Mouse (Mus musculus) forebrain, embryonic 13.5 days (tissue): ENCODE measurements around the gene Lrrc10. TPM values are rescaled to one million over a fixed set of nuclear protein-coding genes. Genes with fewer than 3 reads are reported as not detected.

Experiments used
- ATAC-seq: fragments of 200-750 bp; cut with Nextera tagmentation; 2 replicates; pipeline ENCODE4 v1.8.0; 2017
- H3K27ac ChIP-seq: fragments of 300-500 bp; sonication (generic); 2 replicates; pipeline ENCODE4 v1.5.1; 2015; ENCODE audit warnings: inconsistent platforms, mild to moderate bottlenecking, moderate library complexity
- H3K27me3 ChIP-seq: fragments of 300-500 bp; sonication (generic); 2 replicates; pipeline ENCODE4 v1.6.1; 2015; ENCODE audit warnings: mild to moderate bottlenecking, inconsistent platforms
- H3K36me3 ChIP-seq: fragments of 300-500 bp; sonication (generic); 2 replicates; pipeline ENCODE4 v1.6.1; 2015; ENCODE audit warnings: mild to moderate bottlenecking, inconsistent platforms; ENCODE audit not compliant: poor library complexity, severe bottlenecking
- H3K4me1 ChIP-seq: fragments of 300-500 bp; sonication (generic); 2 replicates; pipeline ENCODE4 v1.6.1; 2015; ENCODE audit warnings: inconsistent platforms
- H3K4me2 ChIP-seq: fragments of 300-500 bp; sonication (generic); 2 replicates; pipeline ENCODE4 v1.6.1; 2015; ENCODE audit warnings: inconsistent platforms, mild to moderate bottlenecking, moderate library complexity
- H3K4me3 ChIP-seq: fragments of 300-500 bp; sonication (generic); 2 replicates; pipeline ENCODE4 v1.5.1; 2015; ENCODE audit warnings: mild to moderate bottlenecking, inconsistent platforms
- H3K9ac ChIP-seq: fragments of 300-500 bp; sonication (generic); 2 replicates; pipeline ENCODE4 v1.6.1; 2015; ENCODE audit warnings: mild to moderate bottlenecking, inconsistent platforms
- H3K9me3 ChIP-seq: fragments of 300-500 bp; sonication (generic); replicated peaks from 2 replicates; pipeline ENCODE4 v1.6.1; 2016; ENCODE audit warnings: inconsistent platforms
- WGBS: fragments of 180-500 bp; shearing (Covaris S2); methylation state at CpG from one replicate; pipeline ENCODE4 v1.1.7; 2015; 5-methylcytosine and 5-hydroxymethylcytosine counted together
- polyA plus RNA-seq: library from polyadenylated mRNA; unstranded; fragments of >200 nt; fragmentation: Nextera tagmentation; extraction: Ambion mirVana; gene quantifications from 2 replicates; pipeline ENCODE4 v1.2.1, GENCODE M21; 2015

The Lrrc10 gene
- polyA plus RNA-seq, 1 experiment from 2014 or later, result not detected

- H3K27ac ChIP-seq, result no peak overlapping the region
- ATAC-seq, result no peak
- H3K4me3 ChIP-seq, result no peak overlapping the region
- H3K27me3 ChIP-seq, result no peaks in the 10 kb centered on the region
- peaks cover 98% of the 10 kb centered on the region for H3K36me3 ChIP-seq
- 91% methylated on average over 4 of the region's 4 CpGs for WGBS
- no peak overlapping the region for H3K9ac ChIP-seq
- no peak overlapping the region for H3K4me2 ChIP-seq
- H3K9me3 ChIP-seq, result no peaks in the 10 kb centered on the region
- H3K4me1 ChIP-seq, result 0 out of 2 replicates have a peak, but pooled peaks cover 4% of the 10 kb centered on the region
Measured at GRCm38 (mm10) chr10:117055668-117056067, 10.5 kb downstream of the Lrrc10 start.

GRCm38 (mm10) chr10:117062894-117063253 is 17.7 kb downstream of the Lrrc10 start:
- H3K27ac ChIP-seq, result peak overlapping the region; percentile 76; the same call in 1 of the 2 replicates
- ATAC-seq, result no peak

GRCm38 (mm10) chr10:117063254-117064021 is 18.3 kb downstream of the Lrrc10 start, which contains the start of gene Cct2:
Gene Cct2 (minus strand): TSS chr10:117063814.
- peak within 1 kb of the TSS; percentile 79 for H3K9ac ChIP-seq
- H3K4me2 ChIP-seq, result peak within 1 kb of the TSS; percentile 83
- H3K27me3 ChIP-seq, result no peaks in the 10 kb centered on the region
- H3K4me1 ChIP-seq, result peaks cover 10% of the 10 kb centered on the region
- H3K9me3 ChIP-seq, result no peaks in the 10 kb centered on the region
- H3K36me3 ChIP-seq, result peaks cover 37% of the 10 kb centered on the region
- peak within 1 kb of the TSS; percentile 92 for H3K4me3 ChIP-seq
- under 1% methylated on average over 67 of the region's 68 CpGs for WGBS
- H3K27ac ChIP-seq, result peak within 1 kb of the TSS; percentile 76
- ATAC-seq, result peak; percentile 95

More at GRCm38 (mm10) chr10:117062894-117063253, 17.7 kb downstream of the Lrrc10 start:
- no peaks in the 10 kb centered on the region for H3K9me3 ChIP-seq
- H3K27me3 ChIP-seq, result no peaks in the 10 kb centered on the region
- 5% methylated on average over 15 of the region's 15 CpGs for WGBS
- peak overlapping the region; percentile 92 for H3K4me3 ChIP-seq
- H3K9ac ChIP-seq, result peak overlapping the region; percentile 79
- H3K4me2 ChIP-seq, result peak overlapping the region; percentile 83
- H3K36me3 ChIP-seq, result peaks cover 43% of the 10 kb centered on the region
- peaks cover 10% of the 10 kb centered on the region for H3K4me1 ChIP-seq

GRCm38 (mm10) chr10:117064076-117064475 is 18.9 kb downstream of the Lrrc10 start:
- H3K9me3 ChIP-seq, result no peaks in the 10 kb centered on the region
- peak; percentile 44 for ATAC-seq
- H3K4me3 ChIP-seq, result peak overlapping the region; percentile 92
- peak overlapping the region; percentile 83 for H3K4me2 ChIP-seq
- H3K4me1 ChIP-seq, result peaks cover 6% of the 10 kb centered on the region
- WGBS, result 14% methylated on average over 7 of the region's 7 CpGs
- H3K27me3 ChIP-seq, result no peaks in the 10 kb centered on the region
- peak overlapping the region; percentile 75 for H3K27ac ChIP-seq
- H3K9ac ChIP-seq, result peak overlapping the region; percentile 58
- peaks cover 31% of the 10 kb centered on the region for H3K36me3 ChIP-seq

- Histone ChIP-seq H3K4me1 (no peaks in the 10 kb centered on the region), H3K27ac (no peak overlapping the region), H3K27me3 (no peaks in the 10 kb centered on the region), H3K36me3 (peaks cover 35% of the 10 kb centered on the region), H3K9ac (no peak overlapping the region), H3K4me3 (no peak overlapping the region), H3K4me2 (no peak overlapping the region), H3K9me3 (no peaks in the 10 kb centered on the region)
- WGBS, result 97% methylated on average over 3 of the region's 3 CpGs
- ATAC-seq, result no peak
Measured at GRCm38 (mm10) chr10:117069109-117069508, 24.0 kb downstream of the Lrrc10 start.

GRCm38 (mm10) chr10:117072191-117072888 is 27.2 kb downstream of the Lrrc10 start:
- Histone ChIP-seq H3K27ac (no peak overlapping the region), H3K9me3 (no peaks in the 10 kb centered on the region), H3K36me3 (peaks cover 58% of the 10 kb centered on the region), H3K4me3 (no peak overlapping the region), H3K4me1 (no peaks in the 10 kb centered on the region), H3K27me3 (no peaks in the 10 kb centered on the region), H3K4me2 (no peak overlapping the region), H3K9ac (no peak overlapping the region)
- ATAC-seq, result no peak
- 92% methylated on average over 18 of the region's 18 CpGs for WGBS

GRCm38 (mm10) chr10:117073176-117073575 is 28.0 kb downstream of the Lrrc10 start:
- Histone ChIP-seq H3K9ac (no peak overlapping the region), H3K27me3 (no peaks in the 10 kb centered on the region), H3K4me2 (no peak overlapping the region), H3K4me3 (no peak overlapping the region), H3K36me3 (peaks cover 61% of the 10 kb centered on the region), H3K9me3 (no peaks in the 10 kb centered on the region), H3K4me1 (no peaks in the 10 kb centered on the region), H3K27ac (no peak overlapping the region)
- 87% methylated on average over 7 of the region's 7 CpGs for WGBS
- ATAC-seq, result no peak

- Histone ChIP-seq H3K36me3 (peaks cover 68% of the 10 kb centered on the region), H3K9ac (no peak overlapping the region), H3K4me2 (no peak overlapping the region), H3K27me3 (no peaks in the 10 kb centered on the region), H3K4me1 (no peaks in the 10 kb centered on the region), H3K9me3 (no peaks in the 10 kb centered on the region), H3K4me3 (no peak overlapping the region), H3K27ac (no peak overlapping the region)
- WGBS, result 81% methylated on average over 6 of the region's 6 CpGs
- ATAC-seq, result no peak
Measured at GRCm38 (mm10) chr10:117078284-117078683, 33.1 kb downstream of the Lrrc10 start.

- H3K4me3 ChIP-seq, result no peak overlapping the region
- 75% methylated on average over 4 of the region's 4 CpGs for WGBS
- no peak overlapping the region for H3K27ac ChIP-seq
- no peaks in the 10 kb centered on the region for H3K9me3 ChIP-seq
- peaks cover 60% of the 10 kb centered on the region for H3K36me3 ChIP-seq
- ATAC-seq, result no peak
- no peaks in the 10 kb centered on the region for H3K4me1 ChIP-seq
- H3K9ac ChIP-seq, result no peak overlapping the region
- no peak overlapping the region for H3K4me2 ChIP-seq
- H3K27me3 ChIP-seq, result no peaks in the 10 kb centered on the region
Measured at GRCm38 (mm10) chr10:117081326-117081725, 36.2 kb downstream of the Lrrc10 start.

- H3K36me3 ChIP-seq, result peaks cover 54% of the 10 kb centered on the region
Measured at GRCm38 (mm10) chr10:117081914-117082359, 36.8 kb downstream of the Lrrc10 start.

GRCm38 (mm10) chr10:117089628-117090027 is 44.5 kb downstream of the Lrrc10 start:
- Histone ChIP-seq H3K9me3 (no peaks in the 10 kb centered on the region), H3K9ac (no peak overlapping the region), H3K4me2 (no peak overlapping the region), H3K36me3 (peaks cover 12% of the 10 kb centered on the region), H3K27ac (no peak overlapping the region), H3K27me3 (no peaks in the 10 kb centered on the region), H3K4me1 (peaks cover 9% of the 10 kb centered on the region), H3K4me3 (no peak overlapping the region)
- 81% methylated on average over 4 of the region's 4 CpGs for WGBS
- no peak for ATAC-seq

More at GRCm38 (mm10) chr10:117081914-117082359, 36.8 kb downstream of the Lrrc10 start:
- no peak overlapping the region for H3K4me3 ChIP-seq
- H3K27me3 ChIP-seq, result no peaks in the 10 kb centered on the region
- WGBS, result 88% methylated on average over 2 of the region's 2 CpGs
- no peak overlapping the region for H3K27ac ChIP-seq
- H3K4me1 ChIP-seq, result no peaks in the 10 kb centered on the region
- ATAC-seq, result no peak
- no peaks in the 10 kb centered on the region for H3K9me3 ChIP-seq
- no peak overlapping the region for H3K9ac ChIP-seq
- no peak overlapping the region for H3K4me2 ChIP-seq
